Mouse (Mus musculus): ENCODE measurements around the gene Arhgef10l. TPM values are rescaled to one million over a fixed set of nuclear protein-coding genes. Genes with fewer than 3 reads are reported as not detected.

The Arhgef10l gene
- polyA plus RNA-seq, 1 experiment from 2014 or later = 15.3 TPM

DNA sequence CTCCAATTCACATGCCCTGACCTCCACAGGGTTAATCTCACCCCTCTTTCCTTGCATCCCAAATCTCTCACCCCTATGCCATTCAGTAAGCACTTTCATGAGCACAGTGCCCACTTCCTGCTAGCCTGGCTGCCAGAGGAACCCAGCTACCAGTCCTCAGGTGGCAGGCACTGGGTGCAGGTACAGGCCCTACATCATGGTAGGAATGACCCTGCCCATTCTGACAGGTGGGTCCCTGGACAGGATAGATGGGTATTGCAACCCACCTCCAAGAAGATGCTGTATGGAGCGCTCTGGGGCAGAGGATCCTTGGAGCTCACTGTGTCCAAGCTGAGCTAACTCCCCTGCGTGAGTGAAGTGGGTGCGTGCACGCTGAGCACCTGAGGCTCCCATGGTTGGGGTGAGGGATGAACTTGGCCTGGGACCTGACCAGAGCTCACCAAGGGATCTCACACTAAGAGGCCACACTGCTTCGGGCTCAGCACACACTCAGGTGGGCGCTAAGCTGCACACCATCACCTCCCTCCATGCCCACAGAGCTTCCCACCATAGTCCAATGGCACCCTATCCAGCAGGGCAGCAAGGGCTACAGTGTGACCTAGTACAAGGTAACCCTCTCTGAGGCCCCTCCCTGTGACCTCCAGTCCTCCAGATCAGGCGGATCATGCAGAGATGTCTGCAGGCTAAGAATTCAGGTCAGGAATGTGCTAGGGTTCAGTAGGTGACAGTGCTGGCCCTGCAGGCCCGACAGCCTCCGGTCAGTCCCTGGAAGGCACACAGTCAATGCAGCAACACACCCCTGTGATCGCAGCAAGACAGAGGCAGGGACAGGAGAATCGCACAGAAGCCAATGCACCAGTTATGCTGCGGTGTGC lies 39.9 kb downstream of the Arhgef10l start:
- H3K27me3 ChIP-seq = no peaks in the 10 kb centered on the region
- H3K4me2 ChIP-seq = no peak overlapping the region
- H3K9me3 ChIP-seq (replicated peaks) = no peaks in the 10 kb centered on the region
- no peak overlapping the region for H3K9ac ChIP-seq
- H3K4me1 ChIP-seq (replicated peaks) = peaks cover 54% of the 10 kb centered on the region
- peak overlapping the region; percentile 87; the same call in 1 of the 2 replicates for H3K27ac ChIP-seq
- H3K4me3 ChIP-seq = no peak overlapping the region
- no peaks in the 10 kb centered on the region for H3K36me3 ChIP-seq
- no peak for ATAC-seq (replicated peaks; ENCODE audit: insufficient number of reproducible peaks, insufficient read depth, low FRiP score, low read depth)
- 74% methylated on average over 12 of the region's 12 CpGs for WGBS

DNA sequence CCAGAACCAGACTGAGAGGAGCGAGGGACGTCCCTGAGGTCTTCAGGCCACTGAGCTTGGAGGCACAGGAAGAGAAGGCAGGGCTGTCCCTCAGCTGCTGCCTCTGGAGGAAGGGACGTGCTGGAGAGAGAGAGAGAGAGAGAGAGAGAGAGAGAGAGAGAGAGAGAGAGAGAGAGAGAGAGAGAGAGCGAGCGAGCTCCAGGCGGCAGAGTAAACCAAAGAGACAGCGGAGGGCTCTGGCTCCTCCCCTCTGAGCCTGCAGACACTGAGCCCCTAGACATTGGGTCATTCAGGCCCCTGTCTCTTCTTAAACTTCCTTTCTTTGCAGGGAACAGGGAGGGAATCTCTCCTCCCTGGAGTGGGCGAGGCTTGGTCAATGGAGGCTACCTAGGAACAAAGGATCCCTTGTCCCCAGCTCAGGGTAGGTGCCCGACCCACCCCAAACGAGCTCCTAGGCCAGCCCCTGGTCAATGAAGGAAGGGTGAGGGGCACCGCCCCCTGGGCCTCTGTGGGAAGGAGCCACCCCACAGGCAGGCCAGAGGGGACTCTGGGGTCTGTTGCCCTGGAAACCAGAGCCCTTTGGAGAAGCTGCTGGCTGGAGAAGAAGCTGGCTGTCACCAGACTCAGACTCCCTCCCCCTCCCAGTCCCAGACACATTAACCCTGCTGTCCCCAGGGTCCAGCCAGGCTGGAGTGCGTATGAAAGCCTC lies 41.2 kb downstream of the Arhgef10l start:
- Histone ChIP-seq H3K4me1 (replicated peaks) (peaks cover 43% of the 10 kb centered on the region), H3K27me3 (no peaks in the 10 kb centered on the region), H3K4me2 (peak overlapping the region; percentile 49), H3K9me3 (replicated peaks) (no peaks in the 10 kb centered on the region), H3K9ac (peak overlapping the region; percentile 38), H3K4me3 (peak overlapping the region; percentile 24; the same call in 1 of the 2 replicates), H3K27ac (peak overlapping the region; percentile 87), H3K36me3 (no peaks in the 10 kb centered on the region)
- WGBS = 10% methylated on average over 11 of the region's 12 CpGs
- peak; percentile 74 for ATAC-seq (replicated peaks; ENCODE audit: insufficient number of reproducible peaks, insufficient read depth, low FRiP score, low read depth)

DNA sequence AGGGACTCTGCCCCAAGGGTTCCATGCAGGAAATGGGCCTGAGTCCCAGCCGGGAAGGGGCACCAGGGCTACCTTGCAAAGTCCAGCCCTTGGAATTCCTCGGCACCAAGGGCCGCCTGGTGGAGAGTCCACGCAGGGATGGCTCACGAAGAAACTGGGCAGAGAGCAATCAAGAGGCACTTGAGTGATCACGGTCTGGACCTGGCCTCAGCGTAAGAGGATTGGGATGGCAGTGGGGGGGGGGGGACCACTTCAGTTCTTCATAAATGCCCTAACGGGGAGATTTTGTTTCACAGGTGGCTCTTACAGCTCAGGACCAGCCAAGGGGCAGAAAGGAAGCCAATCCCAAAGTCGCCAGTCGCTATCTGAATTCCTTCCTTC lies 41.7 kb downstream of the Arhgef10l start:
- no peaks in the 10 kb centered on the region for H3K9me3 ChIP-seq (replicated peaks)
- 10% methylated on average over 10 of the region's 10 CpGs for WGBS
- no peaks in the 10 kb centered on the region for H3K36me3 ChIP-seq
- H3K4me1 ChIP-seq (replicated peaks) = peaks cover 39% of the 10 kb centered on the region
- peak overlapping the region; percentile 87 for H3K27ac ChIP-seq
- peak overlapping the region; percentile 49 for H3K4me2 ChIP-seq
- 0 out of 2 replicates have a peak overlapping the region, but pooled peaks have one; percentile 19 for H3K9ac ChIP-seq
- no peak for ATAC-seq (replicated peaks; ENCODE audit: insufficient number of reproducible peaks, insufficient read depth, low FRiP score, low read depth)
- H3K4me3 ChIP-seq = peak overlapping the region; percentile 14; the same call in 1 of the 2 replicates
- H3K27me3 ChIP-seq = no peaks in the 10 kb centered on the region

DNA sequence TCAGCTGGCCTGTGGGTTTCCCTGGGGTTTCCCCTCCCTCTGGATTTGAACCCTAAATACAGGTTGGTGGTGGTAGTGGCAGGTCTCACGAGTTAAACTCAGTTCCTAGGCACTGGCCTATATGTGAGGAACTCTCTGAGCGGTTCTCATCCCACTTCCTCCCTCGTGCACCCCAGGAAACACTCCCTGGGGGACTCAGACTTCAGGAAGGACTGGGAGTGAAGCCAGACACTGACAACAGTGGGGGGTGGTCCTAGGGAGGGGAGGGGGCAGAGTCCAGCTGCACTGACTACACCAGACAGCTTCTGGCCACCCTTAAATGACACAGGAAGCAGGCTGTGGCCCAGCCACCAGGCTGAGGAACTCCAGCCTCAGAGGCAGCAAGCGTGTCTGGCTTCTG lies 43.0 kb downstream of the Arhgef10l start:
- Histone ChIP-seq H3K27me3 (no peaks in the 10 kb centered on the region), H3K4me3 (no peak overlapping the region), H3K36me3 (no peaks in the 10 kb centered on the region), H3K27ac (peak overlapping the region; percentile 87), H3K4me1 (replicated peaks) (peaks cover 43% of the 10 kb centered on the region), H3K9ac (no peak overlapping the region), H3K4me2 (no peak overlapping the region), H3K9me3 (replicated peaks) (no peaks in the 10 kb centered on the region)
- 31% methylated on average over 4 of the region's 4 CpGs for WGBS
- peak; percentile 32 for ATAC-seq (replicated peaks; ENCODE audit: insufficient number of reproducible peaks, insufficient read depth, low FRiP score, low read depth)

DNA sequence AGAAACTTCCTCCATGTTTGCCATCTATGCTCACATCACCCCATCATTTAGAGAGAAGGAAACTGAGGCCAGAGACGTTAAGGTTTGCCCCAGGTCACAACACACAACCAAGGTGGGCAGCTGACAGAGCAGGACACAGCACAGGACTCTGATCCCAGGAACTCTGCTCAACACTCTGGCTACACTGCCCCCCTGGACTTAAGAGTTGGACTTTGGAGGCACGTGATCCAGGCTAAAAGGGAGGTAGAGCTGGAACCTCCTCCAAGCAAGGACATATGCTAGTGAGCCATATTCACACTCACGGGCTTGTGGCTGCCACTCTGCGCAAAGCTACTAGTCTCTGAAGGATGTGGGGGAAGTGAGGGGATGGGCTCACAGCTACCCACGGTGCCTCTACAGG lies 45.3 kb downstream of the Arhgef10l start:
- Histone ChIP-seq H3K9me3 (replicated peaks) (no peaks in the 10 kb centered on the region), H3K36me3 (no peaks in the 10 kb centered on the region), H3K4me2 (no peak overlapping the region), H3K4me1 (replicated peaks) (peaks cover 60% of the 10 kb centered on the region), H3K4me3 (no peak overlapping the region), H3K27ac (peak overlapping the region; percentile 34; the same call in 1 of the 2 replicates), H3K27me3 (no peaks in the 10 kb centered on the region), H3K9ac (no peak overlapping the region)
- ATAC-seq (replicated peaks; ENCODE audit: insufficient number of reproducible peaks, insufficient read depth, low FRiP score, low read depth) = no peak
- 69% methylated on average over 5 of the region's 5 CpGs for WGBS

DNA sequence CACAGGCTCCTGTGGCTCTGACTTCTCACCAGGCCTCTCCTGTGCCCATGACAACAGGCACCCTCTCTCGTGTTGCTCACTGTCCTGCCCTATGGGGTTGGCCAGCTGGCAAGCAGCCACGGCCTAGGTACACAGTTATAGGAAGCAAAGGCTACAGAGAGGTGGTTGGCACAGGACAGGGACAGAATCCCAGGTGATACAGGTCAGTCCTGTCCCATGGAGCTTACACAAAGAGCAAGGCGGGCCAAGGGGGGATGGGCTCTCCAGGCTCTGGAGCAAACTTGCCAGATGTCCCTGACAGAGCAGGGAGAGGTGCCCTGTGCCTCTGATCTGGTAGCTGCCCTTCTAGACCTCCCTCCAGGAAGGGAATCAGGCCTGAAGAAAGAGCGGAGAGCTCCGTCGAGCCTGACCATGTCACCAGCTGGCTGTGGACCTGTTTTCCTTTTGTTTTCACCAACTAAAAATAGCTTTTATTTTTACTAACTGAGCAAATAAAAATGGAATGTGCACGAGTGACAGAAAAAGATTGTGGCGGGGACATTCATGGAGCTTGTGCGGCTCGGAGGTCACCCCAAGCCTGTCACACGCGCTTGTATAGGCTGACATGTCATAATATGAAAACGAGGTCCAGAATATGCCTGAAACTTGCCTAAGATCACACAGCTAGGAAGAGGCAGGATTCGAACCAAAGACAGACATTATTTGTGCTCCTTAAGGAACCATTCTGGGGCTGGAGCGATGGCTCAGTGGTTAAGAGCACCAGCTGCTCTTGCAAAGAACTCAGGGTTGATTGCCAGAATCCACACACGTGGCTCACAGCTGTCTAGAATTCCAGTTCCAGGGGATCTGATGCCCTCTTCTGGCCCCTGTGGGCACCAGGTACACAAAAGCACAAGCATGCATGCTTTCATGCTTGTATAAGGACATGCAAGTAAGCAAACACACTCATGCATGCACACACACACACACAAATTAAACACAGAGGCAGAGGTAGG lies 48.1 kb downstream of the Arhgef10l start:
- Histone ChIP-seq H3K4me2 (peak overlapping the region; percentile 19; the same call in 1 of the 2 replicates), H3K36me3 (no peaks in the 10 kb centered on the region), H3K9me3 (replicated peaks) (no peaks in the 10 kb centered on the region), H3K4me1 (replicated peaks) (peaks cover 36% of the 10 kb centered on the region), H3K4me3 (no peak overlapping the region), H3K27me3 (no peaks in the 10 kb centered on the region), H3K9ac (peak overlapping the region; percentile 25; the same call in 1 of the 2 replicates), H3K27ac (peak overlapping the region; percentile 80)
- ATAC-seq (replicated peaks; ENCODE audit: insufficient number of reproducible peaks, insufficient read depth, low FRiP score, low read depth) = peak; percentile 58
- 42% methylated on average over 16 of the region's 16 CpGs for WGBS

DNA sequence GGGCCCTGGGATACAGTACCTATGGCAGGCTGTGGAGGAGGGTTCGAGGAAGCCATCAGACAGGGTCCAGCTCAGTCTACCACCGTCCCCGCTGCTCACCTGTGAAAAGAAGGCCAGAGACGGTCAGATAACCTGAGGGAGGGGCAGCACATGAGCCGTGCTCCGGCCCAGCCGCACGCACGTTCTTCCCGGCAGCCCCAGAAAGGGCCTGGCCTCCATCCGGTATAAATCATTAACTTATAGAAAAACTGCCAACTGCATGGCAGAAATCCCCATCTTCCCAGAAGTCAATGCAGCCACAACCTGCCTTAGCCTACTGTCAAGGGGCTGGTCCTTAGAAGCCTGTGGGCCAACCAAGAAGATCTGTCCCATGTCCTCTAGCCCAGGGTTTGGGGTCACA lies 48.9 kb downstream of the Arhgef10l start:
- 83% methylated on average over 11 of the region's 11 CpGs for WGBS
- peak overlapping the region; percentile 80 for H3K27ac ChIP-seq
- no peak for ATAC-seq (replicated peaks; ENCODE audit: insufficient number of reproducible peaks, insufficient read depth, low FRiP score, low read depth)

DNA sequence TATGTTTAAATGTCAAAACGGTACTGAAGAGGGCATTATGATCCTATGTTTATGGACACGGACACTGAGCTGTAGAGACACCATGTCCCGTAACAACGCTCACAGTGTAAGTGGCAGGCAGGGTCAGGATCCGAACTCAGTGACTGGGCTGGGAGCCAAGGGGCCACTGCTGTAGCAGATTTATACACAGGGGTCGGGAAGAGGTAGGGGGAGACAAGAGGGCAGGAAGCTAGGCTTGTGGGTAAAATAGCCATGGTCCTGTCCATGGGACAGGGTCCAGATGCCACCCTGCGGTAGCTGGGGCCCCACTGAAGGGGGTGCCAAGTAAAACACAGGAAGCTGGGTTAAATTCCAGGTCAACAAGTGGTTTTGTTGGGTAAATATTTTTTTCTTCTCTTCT lies 49.6 kb downstream of the Arhgef10l start:
- Histone ChIP-seq H3K9me3 (replicated peaks) (no peaks in the 10 kb centered on the region), H3K27me3 (no peaks in the 10 kb centered on the region), H3K27ac (peak overlapping the region; percentile 80; the same call in 1 of the 2 replicates), H3K36me3 (no peaks in the 10 kb centered on the region), H3K4me2 (no peak overlapping the region), H3K4me1 (replicated peaks) (peaks cover 42% of the 10 kb centered on the region), H3K4me3 (no peak overlapping the region), H3K9ac (no peak overlapping the region)
- WGBS = 53% methylated on average over 7 of the region's 7 CpGs
- ATAC-seq (replicated peaks; ENCODE audit: insufficient number of reproducible peaks, insufficient read depth, low FRiP score, low read depth) = no peak

More for the DNA sequence above, 48.9 kb downstream of the Arhgef10l start:
- no peak overlapping the region for H3K4me3 ChIP-seq
- H3K4me1 ChIP-seq (replicated peaks) = peaks cover 37% of the 10 kb centered on the region
- H3K27me3 ChIP-seq = no peaks in the 10 kb centered on the region
- no peak overlapping the region for H3K4me2 ChIP-seq
- no peak overlapping the region for H3K9ac ChIP-seq
- H3K36me3 ChIP-seq = no peaks in the 10 kb centered on the region
- no peaks in the 10 kb centered on the region for H3K9me3 ChIP-seq (replicated peaks)

DNA sequence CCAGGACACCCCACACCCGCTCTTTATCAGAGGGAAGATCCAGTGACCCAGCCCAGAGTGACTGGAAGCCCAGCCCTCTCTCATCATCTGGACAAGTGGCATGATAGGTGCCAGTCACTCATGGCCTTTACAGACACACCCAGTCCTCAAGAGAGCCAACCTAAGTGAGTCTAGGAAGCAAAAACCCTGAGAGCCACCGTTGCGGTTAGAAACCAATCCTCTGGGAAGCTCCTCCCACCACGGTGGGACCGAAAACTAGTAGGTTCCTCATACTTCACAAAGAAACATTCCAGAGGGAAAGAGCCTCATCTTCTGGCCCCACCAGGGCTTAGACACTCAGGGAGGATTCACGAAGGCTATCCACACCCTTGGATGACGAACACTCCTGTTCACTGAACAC lies 50.0 kb downstream of the Arhgef10l start:
- WGBS = 71% methylated on average over 7 of the region's 7 CpGs
- ATAC-seq (replicated peaks; ENCODE audit: insufficient number of reproducible peaks, insufficient read depth, low FRiP score, low read depth) = no peak
- peaks cover 47% of the 10 kb centered on the region for H3K4me1 ChIP-seq (replicated peaks)

DNA sequence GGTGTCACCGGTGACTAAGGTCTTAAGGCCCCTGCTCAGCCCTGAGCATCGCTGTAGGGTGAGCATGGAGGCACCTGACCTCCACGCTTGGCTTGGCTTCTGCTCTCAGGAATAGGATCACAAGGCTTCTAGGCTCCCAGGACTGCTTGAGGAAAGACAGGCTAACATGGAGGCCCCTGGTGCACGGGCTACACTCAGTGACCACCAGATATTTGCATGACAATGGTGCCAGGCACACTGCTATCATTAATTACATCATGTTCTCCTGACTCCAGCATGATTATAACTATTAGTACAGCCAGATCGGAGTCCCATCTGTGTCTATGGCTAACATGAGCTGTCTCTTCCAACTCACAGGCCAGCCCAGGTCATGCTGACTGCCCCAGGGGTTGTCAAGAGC lies 51.3 kb downstream of the Arhgef10l start:
- Histone ChIP-seq H3K4me2 (no peak overlapping the region), H3K9ac (no peak overlapping the region), H3K27me3 (no peaks in the 10 kb centered on the region), H3K27ac (no peak overlapping the region), H3K36me3 (no peaks in the 10 kb centered on the region), H3K4me1 (replicated peaks) (peaks cover 54% of the 10 kb centered on the region), H3K4me3 (no peak overlapping the region), H3K9me3 (replicated peaks) (no peaks in the 10 kb centered on the region)
- no peak for ATAC-seq (replicated peaks; ENCODE audit: insufficient number of reproducible peaks, insufficient read depth, low FRiP score, low read depth)
- WGBS = 93% methylated on average over 5 of the region's 5 CpGs

More for the DNA sequence above, 50.0 kb downstream of the Arhgef10l start:
- Histone ChIP-seq H3K27me3 (no peaks in the 10 kb centered on the region), H3K9me3 (replicated peaks) (no peaks in the 10 kb centered on the region), H3K36me3 (no peaks in the 10 kb centered on the region), H3K9ac (no peak overlapping the region), H3K4me2 (no peak overlapping the region), H3K27ac (peak overlapping the region; percentile 80; the same call in 1 of the 2 replicates), H3K4me3 (no peak overlapping the region)
